Mouse (Mus musculus): ENCODE measurements around the gene Slc7a6.
A peak's percentile ranks its signal among the peaks of the same experiment; 100 is the strongest.

Slc7a6 gene

DNA sequence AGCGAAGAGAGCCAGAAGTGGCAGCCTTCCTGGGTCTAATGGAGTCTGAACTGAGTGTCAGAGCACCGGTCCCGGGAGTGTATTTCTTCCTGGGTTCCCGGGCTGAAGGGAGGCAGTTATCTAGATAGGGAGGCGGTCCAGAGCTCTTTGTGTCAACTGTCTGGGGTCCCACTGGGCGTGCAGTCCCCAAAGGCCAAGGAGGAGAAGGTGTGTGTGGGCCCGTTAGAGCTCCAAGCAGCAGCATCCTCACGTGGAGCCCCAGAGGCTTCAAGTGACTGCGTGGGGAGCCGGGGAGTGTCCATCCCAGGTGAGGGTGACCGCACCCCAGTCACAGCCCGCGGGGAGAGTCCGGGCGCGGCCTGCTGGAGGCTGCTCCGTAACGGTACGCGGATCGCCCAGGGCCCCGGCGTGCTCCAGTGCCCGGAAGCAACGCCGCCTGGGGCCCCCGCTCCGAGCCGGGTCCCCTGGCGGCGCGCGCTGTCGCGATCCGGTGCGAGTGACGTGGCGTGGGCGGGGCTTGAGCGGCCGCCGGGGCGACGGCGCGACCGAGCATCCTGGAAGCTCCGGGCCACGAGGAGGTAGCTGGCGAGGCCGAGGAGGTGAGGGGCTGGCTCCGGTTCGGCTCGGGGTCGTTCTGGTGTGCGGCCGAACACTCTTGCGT is at the start of gene Slc7a6:
TSS of gene Slc7a6 (plus strand) at position 502 of the 661 bp plus-strand sequence.
- peak; percentile 72 to 85 for DNase-seq (ENCODE audit: low spot score in 2 of 2)

DNA sequence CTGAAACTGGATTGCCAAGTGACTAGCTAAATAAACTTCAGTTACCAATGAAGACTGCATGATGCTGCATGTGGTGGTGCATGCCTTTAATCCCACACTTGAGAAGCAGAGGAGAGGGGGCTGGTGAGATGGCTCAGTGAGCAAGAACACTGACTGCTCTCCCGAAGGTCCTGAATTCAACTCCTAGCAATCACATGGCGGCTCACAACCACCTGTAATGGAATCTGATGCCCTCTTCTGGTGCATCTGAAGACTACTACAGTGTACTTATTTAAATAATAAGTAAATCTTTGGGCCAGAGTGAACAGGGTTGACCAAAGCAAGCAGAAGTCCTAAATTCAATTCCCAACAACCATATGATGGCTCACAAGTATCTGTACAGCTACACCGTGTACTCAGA is 45.2 kb upstream of the Slc7a6 start:
- no peak for DNase-seq (ENCODE audit: low spot score in 2 of 2)

DNA sequence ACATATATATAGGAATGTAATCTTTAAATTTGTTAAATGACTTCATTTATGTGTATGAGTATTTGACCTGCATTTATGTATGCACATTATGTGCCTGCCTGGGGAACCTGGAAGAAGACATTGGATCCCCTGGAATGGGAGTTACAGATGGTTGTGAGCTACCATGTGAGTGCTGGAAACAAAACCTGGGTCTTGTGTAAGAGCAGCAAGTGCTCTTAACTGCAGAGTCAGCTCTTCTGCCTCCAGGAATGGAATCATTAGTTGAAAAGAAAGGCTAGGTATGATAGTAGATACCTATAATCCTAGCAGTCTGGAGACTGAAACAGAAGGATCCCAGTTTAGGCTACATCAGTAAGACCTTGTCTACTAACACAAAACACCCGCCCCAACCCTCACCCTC is 42.6 kb upstream of the Slc7a6 start:
- DNase-seq (ENCODE audit: low spot score in 2 of 2), result no peak

DNA sequence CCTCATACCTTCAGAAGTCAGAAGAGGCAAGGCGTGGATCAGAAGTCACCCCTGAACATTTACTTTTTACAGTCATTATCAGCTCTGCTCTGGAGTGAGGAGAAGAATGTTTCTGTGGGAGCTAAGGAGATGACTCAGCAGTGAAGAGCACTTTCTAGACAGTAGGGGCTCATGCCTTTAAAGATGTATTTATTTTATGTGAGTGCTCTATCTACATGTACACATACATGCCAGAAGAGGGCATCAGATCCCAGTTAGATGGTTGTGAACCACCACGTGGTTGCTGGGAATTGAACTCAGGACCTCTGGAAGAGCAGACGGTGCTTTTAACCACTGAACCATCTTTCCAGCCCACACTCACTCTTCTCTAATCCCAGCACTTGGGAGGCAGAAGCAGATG is 41.6 kb upstream of the Slc7a6 start:
- DNase-seq (ENCODE audit: low spot score in 2 of 2), result no peak

DNA sequence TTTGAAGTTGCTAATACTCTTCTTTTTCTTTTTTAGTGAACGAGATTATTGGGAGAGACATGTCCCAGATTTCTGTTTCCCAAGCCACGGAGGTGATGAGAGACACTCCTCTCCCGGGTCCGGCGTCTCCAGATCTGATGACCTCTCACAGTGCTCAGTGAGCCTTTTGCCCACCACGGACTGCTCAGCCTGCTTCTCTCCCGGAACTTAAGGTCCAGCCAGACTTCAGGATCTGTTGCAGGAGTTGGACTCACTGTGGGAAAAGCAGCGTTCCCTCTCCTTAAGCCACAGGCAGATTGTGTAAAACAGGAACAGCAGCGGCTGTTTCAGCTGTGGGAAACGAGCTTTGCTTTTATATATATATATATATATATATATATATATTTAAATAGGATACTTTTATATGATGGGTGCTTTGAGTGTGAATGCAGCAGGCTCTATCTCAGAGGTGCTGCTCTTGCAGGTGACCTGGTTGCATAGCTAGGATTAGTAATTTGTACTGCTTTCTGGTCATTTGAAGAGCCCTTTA is 40.7 kb upstream of the Slc7a6 start:
- DNase-seq (ENCODE audit: low spot score in 2 of 2), result no peak

DNA sequence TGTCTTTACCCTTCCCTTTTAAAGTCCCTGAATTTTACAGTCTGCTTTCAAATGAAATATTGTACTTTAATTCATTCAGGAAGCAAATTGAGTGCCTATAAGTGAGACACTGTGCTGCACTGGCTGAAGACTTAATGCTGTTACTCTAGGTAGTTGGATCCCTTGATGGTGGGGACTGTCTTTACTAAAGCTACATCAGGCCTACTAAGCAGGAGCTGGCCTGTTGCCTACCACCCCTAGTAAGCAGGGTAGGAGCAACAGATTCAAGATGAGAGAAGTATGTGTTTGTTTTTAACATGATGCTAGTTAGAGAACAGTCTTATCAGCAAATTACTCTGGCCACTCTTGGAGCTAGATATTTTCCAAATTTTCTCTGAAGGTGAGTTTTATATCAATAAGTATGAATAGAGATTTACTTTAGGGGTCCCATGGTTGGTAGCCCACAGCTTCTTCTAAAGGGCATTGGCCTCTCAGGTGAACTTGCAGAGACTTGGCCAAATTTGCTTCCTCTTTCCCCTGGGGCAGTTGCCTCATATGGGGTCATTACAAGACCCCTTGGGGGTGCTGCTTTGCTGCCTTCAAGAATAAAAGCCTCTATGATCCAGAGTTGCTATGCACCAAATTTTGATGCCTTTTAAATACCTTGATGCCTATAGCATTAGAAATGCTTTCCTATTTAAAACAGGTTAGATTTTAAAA is 39.3 kb upstream of the Slc7a6 start:
- DNase-seq (ENCODE audit: low spot score in 2 of 2), result no peak

DNA sequence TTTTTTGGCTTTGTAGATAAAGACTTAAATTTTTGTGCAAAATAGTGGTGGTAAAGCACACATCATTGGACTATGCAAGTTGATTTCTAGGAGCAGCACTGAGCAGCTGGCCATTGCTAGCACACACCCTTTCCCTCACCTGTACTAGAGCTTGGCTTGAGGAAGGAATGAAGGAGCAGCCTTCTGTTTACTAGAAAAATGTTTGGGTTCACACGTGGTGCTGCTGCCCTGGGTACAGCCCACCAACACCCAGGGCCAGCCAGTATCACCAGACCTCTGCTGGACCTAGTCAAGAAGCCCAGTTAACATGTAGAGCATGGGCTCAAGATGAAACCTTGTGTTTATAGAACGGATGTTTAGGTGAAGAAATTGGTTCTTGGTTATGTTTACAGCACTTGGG is 38.7 kb upstream of the Slc7a6 start:
- no peak for DNase-seq (ENCODE audit: low spot score in 2 of 2)

DNA sequence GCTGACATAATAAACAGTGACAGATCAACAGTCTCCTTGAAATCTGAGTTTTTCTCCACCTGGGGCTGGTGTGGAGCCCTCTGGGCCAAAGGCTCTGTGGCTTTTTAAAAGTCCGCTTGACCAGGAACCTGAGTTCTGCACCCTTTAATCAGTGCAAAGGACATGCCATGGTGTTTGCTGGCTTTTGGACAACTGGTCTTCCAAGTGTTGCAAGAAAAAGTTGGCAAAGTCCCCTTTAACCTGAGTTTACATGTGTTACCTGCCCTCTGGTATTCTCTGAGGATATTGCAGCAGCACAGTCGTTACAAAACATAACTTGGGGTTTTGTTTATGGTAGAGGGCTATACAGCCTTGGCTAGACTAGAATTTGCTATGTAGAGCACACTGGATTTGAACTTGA is 38.2 kb upstream of the Slc7a6 start:
- no peak for DNase-seq (ENCODE audit: low spot score in 2 of 2)

DNA sequence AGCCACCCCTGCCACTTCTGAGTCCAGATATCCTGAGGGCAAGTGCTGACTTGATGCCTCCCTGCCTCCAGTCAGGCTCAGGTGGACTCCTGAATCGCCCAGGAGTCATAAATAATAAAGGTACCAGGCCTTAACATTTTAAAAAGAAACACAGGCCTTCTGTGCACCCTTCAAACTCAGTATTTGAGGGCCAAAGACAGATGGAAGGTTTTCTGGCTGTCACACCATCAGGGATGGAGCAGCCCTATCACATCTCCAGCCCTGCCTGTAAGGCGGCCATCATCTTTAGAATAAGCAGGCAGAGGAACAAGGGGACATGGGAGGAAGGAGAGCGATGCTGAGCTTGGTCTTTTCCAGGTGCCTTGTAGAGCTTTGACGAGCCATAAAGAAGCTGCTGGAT is 37.6 kb upstream of the Slc7a6 start:
- no peak for DNase-seq (ENCODE audit: low spot score in 2 of 2)

DNA sequence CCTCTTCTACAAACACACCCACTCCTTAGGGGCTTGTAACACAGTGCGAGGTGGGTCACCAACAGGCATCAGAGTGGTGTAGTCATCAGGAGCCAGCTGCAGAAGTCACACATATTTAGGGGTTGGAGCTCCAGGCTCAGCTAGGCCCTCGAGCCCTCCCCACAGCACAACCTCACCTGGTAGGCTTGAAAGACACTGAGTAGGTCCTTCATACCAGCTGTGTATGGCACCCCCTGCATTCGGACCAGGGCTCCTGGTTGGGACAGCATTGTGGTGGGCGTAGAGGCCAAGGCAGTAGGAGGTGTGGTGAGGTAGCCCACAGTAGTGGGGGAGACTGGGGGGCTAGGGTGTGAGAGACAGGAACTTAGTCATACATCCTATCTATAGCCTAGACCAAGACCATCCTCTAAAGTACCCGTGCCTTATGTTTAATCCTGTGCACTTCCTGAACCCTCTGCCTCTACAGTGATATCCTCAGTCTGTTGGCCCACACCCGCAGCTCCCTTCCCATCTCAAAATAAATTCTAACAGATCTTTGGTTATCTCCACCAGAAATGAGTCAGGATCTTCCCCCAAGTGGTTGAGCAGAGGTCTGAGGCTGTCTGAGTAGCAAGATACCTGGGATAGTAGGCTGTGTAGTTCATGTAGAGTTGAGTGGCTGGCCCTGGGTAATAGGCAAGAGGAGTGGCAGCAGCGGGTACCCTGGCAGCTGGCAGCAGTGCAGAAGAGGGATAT is 37.0 kb upstream of the Slc7a6 start:
- DNase-seq (ENCODE audit: low spot score in 2 of 2), result no peak

DNA sequence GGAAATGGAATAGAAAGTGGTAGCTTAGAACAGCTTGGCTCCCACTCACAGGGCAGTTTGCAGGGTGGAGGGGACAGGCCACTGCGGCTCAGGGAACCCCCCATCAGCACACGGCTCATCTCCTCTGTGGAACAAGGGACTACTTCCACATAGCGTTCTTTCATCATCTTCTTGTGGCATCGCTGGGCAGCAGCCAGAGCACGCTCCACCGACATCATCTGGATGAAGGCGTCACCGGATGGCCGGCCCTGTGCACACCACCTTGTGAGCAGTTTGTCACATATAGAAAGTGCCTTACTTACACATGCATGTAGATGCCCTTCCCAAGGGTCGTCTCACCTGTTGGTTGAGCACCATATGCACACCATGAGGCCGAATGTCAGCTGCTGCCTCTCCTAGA is 36.3 kb upstream of the Slc7a6 start:
- DNase-seq (ENCODE audit: low spot score in 2 of 2), result no peak

DNA sequence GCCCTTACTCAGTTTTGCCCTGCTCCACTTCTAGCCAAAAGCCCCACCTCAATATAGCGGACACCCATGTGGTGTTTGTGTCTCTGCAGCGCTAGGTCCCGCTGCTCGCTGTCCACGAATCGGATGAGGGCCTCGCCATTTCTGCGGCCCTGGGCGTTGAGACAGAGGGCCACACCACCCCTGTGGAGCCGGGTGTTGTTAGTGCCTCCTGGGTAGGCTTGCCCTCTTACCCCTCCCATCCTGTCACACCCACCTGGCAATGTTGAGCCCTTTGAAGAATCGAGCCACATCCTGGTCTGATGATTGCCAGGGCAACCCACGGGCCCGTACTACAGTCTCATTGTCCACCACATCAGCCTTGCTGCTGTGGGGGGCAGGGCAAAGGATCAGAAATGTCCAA is 35.1 kb upstream of the Slc7a6 start:
- no peak for DNase-seq (ENCODE audit: low spot score in 2 of 2)

DNA sequence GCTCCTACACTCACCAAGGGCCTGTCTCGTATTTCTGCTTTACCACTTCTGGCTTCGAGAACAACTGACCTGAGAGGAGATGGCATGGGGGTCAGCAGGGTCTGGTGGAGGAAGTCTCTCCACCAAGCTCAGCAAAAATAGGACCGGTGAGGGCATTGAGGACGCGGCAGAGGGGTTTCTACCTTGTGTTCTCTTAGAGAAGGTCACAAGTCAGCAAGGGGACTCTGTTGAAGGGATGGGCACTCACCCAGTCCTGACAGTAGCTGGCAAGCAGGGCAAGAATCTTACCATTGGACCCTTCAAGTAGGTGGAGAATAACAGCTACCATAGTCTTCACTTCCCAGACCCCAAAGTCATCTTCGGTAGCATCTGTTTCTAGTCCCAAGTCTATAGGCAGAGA is 34.7 kb upstream of the Slc7a6 start:
- DNase-seq (ENCODE audit: low spot score in 2 of 2), result no peak

DNA sequence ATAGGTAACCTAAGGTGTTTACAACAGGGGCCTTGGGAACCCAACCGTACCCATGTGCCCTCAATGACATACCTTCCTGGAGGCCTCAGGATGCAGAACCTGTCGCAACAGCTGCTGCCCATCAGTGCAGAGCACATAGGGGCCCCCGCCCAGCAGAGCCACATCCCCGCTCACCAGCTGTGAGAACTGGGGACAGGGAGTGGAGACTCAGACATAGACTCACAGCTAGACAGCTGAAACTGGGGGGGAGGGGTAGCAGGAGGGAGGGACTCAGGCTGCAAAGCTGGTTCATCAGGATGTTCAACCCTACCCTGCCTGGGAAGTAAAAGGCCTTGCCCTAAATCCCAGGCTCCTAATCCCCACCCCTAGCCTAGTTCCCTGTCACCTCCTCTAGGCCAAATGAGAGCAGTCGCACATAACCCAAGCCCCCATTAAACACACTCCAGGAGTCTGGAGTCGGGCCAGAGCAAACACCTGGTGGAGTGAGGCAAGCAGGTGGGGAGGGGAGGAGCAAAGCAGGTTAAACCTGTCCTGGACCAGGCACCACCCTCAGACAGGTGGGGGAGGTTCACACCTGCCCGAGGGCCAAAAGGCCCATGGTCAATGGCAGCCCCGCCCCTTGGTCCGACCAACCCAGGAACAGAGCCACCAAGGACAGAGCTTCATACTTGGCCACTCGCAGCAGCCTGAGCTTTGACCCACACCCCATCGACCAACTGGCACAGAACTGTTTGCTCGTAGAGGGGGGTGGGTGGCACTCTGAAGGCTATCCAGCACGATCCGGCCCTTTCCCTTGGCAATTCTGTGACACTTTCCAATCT is 33.7 kb upstream of the Slc7a6 start:
- no peak for DNase-seq (ENCODE audit: low spot score in 2 of 2)

DNA sequence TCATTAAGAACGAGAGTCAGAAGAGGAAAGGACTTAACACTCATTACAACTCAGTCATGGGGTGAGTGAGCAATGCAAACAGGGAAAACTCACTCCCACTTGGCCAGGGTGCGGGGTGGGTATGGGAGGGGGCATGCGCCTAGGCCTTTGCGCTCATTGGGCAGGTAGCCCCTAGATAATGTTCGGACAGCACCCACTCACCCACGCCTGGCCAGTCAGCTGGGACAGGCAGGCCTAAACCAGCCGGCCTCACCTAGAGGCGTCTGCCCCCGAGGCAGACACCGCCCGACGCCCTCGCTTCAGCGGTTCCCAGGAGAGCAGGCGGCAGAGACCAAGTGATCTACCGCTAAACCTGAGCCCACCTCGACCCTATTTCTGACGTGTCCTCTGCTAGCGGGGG is 33.0 kb upstream of the Slc7a6 start:
- no peak for DNase-seq (ENCODE audit: low spot score in 2 of 2)

DNA sequence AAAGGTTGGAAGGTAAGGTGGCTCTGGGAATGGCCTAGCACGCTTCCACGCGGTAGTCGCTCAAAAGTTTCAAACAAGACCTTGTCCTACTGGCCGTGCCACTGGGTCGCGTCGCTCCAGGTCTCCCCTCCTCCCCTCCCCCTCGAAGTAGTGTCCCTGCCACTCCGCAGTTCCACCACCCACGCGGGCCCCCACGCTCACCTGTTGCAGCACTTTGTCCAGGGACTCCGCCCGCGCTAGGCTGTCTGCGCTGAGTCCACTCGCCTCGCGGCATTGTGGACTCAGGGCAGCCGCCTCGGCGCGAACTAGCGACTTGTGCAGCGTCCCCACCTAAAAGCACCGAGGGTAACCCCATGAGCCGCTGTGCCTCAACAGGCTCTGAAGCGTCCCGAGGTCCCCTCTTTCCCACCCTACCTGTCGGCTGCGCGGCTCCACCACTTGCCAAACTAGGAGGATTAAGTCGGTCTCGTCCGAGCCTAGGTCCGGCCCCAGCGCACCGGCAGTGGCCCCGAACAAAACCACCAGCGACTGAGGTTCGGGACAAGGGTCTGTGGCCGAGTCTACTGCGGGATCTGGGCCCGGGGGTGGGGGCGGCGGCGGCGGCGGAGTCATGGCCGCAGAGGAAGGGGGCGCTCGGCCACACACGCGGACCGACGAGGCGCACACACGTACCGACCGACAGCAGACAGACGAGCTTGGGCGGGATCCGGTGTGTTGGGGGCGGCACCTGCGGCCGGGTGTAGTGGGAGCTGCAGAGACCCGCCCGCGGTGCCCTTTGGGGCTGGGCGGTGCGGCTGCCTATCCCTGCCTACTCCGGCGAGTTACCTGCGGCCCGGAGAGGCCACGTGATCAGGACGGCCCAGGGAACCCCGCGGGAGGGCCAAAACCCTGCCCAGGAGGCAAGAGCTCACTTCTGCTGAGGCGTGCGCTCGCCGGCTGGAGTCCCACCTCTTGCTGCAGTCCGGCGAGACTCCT is 32.2 kb upstream of the Slc7a6 start, which contains the start of gene Esrp2:
TSS of gene Esrp2 (minus strand) at position 819 of the 975 bp plus-strand sequence.
- DNase-seq (ENCODE audit: low spot score in 2 of 2), result no peak

DNA sequence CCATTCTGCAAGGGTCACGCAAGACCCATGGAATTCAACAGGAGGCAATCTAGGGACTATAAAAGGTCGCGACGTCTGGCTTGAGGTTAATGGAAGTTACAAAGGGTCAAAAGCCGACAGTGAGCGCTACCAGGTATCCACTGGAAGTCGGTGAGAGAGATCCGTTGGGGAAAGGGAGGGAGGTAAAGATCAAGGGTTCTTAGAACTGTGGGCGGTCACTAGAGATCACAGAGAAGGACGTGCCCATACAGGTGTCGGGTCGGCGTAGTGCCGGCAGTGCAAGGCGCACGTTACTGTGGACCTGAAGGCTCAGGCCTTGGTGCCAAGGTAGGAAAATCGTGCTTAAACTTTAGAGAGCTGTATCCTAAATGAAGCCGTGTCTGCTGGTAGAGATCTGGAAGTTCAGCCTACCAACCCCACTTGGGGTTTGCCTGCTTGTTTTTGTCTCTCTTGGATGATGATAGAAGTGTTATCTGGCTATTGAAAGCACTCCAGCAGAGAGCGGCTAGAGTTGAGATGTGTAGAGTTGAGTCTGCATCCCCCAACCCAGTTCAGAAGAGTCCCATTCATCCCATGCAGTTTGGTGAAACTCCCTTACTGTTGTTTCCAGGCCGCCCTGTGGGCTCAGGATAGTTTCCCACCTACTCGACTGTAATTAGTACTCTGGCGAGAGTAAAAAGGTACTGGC is 31.3 kb upstream of the Slc7a6 start:
- no peak for DNase-seq (ENCODE audit: low spot score in 2 of 2)

DNA sequence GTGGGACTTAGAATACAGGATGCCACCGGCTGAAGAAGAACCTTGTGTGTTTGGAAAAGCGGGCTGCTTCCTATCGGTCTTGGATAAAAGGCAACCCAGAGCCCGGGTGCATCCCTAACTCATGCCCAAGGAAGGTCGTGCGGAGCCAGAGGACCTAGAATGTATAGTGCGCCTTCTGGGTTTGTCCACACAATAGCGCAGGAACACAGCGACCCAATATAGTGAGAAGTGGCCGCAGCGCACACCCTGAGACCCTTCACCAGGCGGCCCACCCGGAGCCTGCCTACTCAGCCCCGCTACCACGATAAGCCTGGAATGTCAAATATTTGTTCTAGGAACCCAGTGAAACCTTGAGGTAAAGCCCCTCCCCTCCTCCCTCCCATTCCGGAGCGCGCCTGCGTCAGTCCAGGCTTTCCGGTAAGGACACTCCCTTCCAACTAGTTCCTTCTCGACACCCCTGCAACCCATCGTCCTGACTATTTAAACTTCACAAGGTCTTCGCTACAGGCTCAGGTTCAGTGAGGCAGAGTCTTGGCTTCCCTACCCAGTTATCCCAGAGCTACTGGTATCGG is 30.7 kb upstream of the Slc7a6 start:
- no peak for DNase-seq (ENCODE audit: low spot score in 2 of 2)

DNA sequence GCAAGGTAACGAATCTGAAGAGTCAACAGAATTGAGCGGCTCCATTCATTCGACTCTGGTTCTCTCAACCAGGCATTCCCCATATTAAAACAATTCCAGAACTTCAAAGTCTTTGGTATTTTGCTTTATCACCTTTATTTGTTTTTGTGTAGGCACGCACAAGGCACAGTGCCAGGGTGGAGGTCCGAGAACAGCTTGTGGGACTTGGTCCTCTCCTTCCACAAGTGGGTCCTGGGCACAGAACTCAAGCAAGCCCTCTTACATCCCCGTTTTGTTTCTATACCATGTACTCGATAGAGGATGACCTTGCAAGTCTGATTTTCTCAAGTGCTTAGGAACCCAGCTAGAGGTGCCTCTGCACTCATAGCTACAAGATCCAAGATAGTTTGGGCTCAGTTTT is 30.0 kb upstream of the Slc7a6 start:
- DNase-seq (ENCODE audit: low spot score in 2 of 2), result no peak

DNA sequence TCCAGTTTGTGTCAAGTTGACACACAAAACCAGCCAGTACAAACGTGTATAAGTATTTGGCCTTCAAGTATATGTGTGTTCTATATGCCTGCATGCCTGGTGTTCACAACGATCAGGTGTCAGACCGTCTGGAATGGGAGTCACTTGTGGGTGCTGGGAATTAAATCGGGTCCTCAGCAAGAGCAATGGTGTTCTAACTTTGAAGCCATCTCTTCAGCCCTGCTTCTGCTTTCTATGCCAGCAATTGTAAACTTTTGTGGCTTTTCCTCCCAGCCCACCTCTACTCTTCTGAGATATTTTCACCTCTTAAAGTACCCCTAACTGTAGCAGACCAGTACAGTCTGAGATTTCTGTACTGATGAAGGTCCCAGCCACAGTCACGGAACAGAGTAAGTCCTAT is 28.5 kb upstream of the Slc7a6 start:
- DNase-seq (ENCODE audit: low spot score in 2 of 2), result no peak
